In genomic region chr16:85132182-85132581, GRCm38 (mm10) we compare ENCODE assay signal across 20 mouse cellular contexts. TPM values are rescaled to one million over a fixed set of nuclear protein-coding genes. Genes with fewer than 3 reads are reported as not detected.
DNase-seq lines count a peak whose midpoint lies in the region; ATAC-seq and TF ChIP-seq lines count a peak whose summit lies in the region.
"Had no signal": no experiment of that assay in that cellular context is flagged by ENCODE, and none has a peak within 500 bp of the region (broad histone marks: within the 10 kb centered on the region; RNA-seq: fewer than 3 reads in every experiment).

No protein-coding gene starts in this region.

- no peak for TF ChIP-seq CTCF in cortical plate, adult 2 months (IDR thresholded peaks at IDR 0.05; ENCODE audit: extremely low read depth, insufficient read depth, low read length)

- H3K36me3 ChIP-seq in heart, embryonic 13.5 days = peaks cover 12% of the 10 kb centered on the region; the same call in 1 of the 2 replicates
- H3K36me3 ChIP-seq in intestine, embryonic 14.5 days (ENCODE audit: control insufficient read depth, insufficient read depth, low read length) = no peaks in the 10 kb centered on the region
- H3K36me3 ChIP-seq: embryonic facial prominence, embryonic 15.5 days; midbrain, embryonic 12.5 days; neural tube, embryonic 12.5 days had no signal

- H3K27ac ChIP-seq in heart, embryonic 13.5 days (replicated peaks) = peak overlapping the region; percentile 90
- 0 out of 2 replicates have a peak overlapping the region, but pooled peaks have one; percentile 33 for H3K27ac ChIP-seq in cortical plate, adult 2 months (ENCODE audit: insufficient read depth, low read length)
- H3K27ac ChIP-seq in intestine, embryonic 14.5 days (ENCODE audit: low read depth) = peak overlapping the region; percentile 86; the same call in 1 of the 2 replicates
- H3K27ac ChIP-seq: hindbrain, embryonic 10.5 days; limb, embryonic 13.5 days; midbrain, embryonic 12.5 days; neural tube, embryonic 12.5 days had no signal

- no peak overlapping the region for H3K9ac ChIP-seq in heart, embryonic 13.5 days
- H3K9ac ChIP-seq in intestine, embryonic 14.5 days (ENCODE audit: low read length) = no peak overlapping the region
- H3K9ac ChIP-seq: embryonic facial prominence, embryonic 15.5 days; limb, embryonic 13.5 days; midbrain, embryonic 12.5 days; neural tube, embryonic 12.5 days had no signal

- no peak overlapping the region for H3K4me3 ChIP-seq in heart, embryonic 13.5 days
- no peak overlapping the region for H3K4me3 ChIP-seq in cortical plate, adult 2 months (ENCODE audit: insufficient read depth, low read length)
- H3K4me3 ChIP-seq in intestine, embryonic 14.5 days (ENCODE audit: low read depth, low read length) = no peak overlapping the region
- H3K4me3 ChIP-seq: embryonic facial prominence, embryonic 15.5 days; hindbrain, embryonic 10.5 days; limb, embryonic 13.5 days; midbrain, embryonic 12.5 days; neural tube, embryonic 12.5 days had no signal

- no peak for ATAC-seq in heart, embryonic 13.5 days (ENCODE audit: extremely low read depth, insufficient number of reproducible peaks, low FRiP score, low TSS enrichment)
- ATAC-seq in intestine, embryonic 14.5 days (replicated peaks; ENCODE audit: low FRiP score, low TSS enrichment, low read depth) = no peak
- peak; percentile 75 for ATAC-seq in megakaryocyte progenitor cell, adult 5-6 weeks (replicated peaks; ENCODE audit: poor library complexity)
- ATAC-seq: CD4-positive, CD25-positive, alpha-beta regulatory T cell, adult 4 months; forebrain, embryonic 16.5 days; Patski had no signal

- intact Hi-C loops in heart, postnatal 14 days (cut with DNase I) = loop anchor here (5.0 kb wide), 1 partner anchor 40 kb away; the partner anchor contains the start of gene App

- 74% methylated on average over 5 of the region's 5 CpGs for WGBS in heart, embryonic 13.5 days
- 61% methylated on average over 5 of the region's 5 CpGs for WGBS in intestine, embryonic 14.5 days

- no peaks in the 10 kb centered on the region for H3K9me3 ChIP-seq in heart, embryonic 13.5 days
- H3K9me3 ChIP-seq in intestine, embryonic 14.5 days (ENCODE audit: control insufficient read depth, low read length) = no peaks in the 10 kb centered on the region
- H3K9me3 ChIP-seq: embryonic facial prominence, embryonic 15.5 days; hindbrain, embryonic 10.5 days; limb, embryonic 13.5 days; midbrain, embryonic 12.5 days; neural tube, embryonic 12.5 days had no signal

- H3K4me1 ChIP-seq in heart, embryonic 13.5 days = peaks cover 88% of the 10 kb centered on the region
- H3K4me1 ChIP-seq in cortical plate, adult 2 months (ENCODE audit: control insufficient read depth, insufficient read depth, low read length) = peaks cover 13% of the 10 kb centered on the region
- H3K4me1 ChIP-seq in intestine, embryonic 14.5 days (replicated peaks; ENCODE audit: control insufficient read depth, insufficient read depth, low read length) = peaks cover 32% of the 10 kb centered on the region

- DNase-seq in heart, postnatal 14 days = no peak
- peak; percentile 46 for DNase-seq in intestine, embryonic 14.5 days (ENCODE audit: low spot score)
- DNase-seq in layer of hippocampus, postnatal 25 days (ENCODE audit: extremely low spot score in 1 of 2, low spot score in 1 of 2) = no peak
- DNase-seq in gastrocnemius, postnatal 10 days = no peak
- DNase-seq: cerebellum, postnatal 14 days; kidney, adult 9 months; layer of hippocampus, adult 9-11 months; right cerebral cortex, adult 18-20 months; thymus, postnatal 4 days had no signal

- H3K27me3 ChIP-seq in heart, embryonic 13.5 days (replicated peaks) = no peaks in the 10 kb centered on the region
- no peaks in the 10 kb centered on the region for H3K27me3 ChIP-seq in intestine, embryonic 14.5 days (replicated peaks; ENCODE audit: control insufficient read depth, insufficient read depth, low read length)
- H3K27me3 ChIP-seq: embryonic facial prominence, embryonic 15.5 days; limb, embryonic 13.5 days; midbrain, embryonic 12.5 days; neural tube, embryonic 12.5 days; Patski had no signal

- no peak for TF ChIP-seq POLR2A in cortical plate, adult 2 months (IDR thresholded peaks at IDR 0.05; ENCODE audit: extremely low read depth, insufficient read depth, low read length)

- peak overlapping the region; percentile 64 for H3K4me2 ChIP-seq in heart, embryonic 13.5 days
- no peak overlapping the region for H3K4me2 ChIP-seq in intestine, embryonic 14.5 days (ENCODE audit: low read length)
- H3K4me2 ChIP-seq: embryonic facial prominence, embryonic 15.5 days; limb, embryonic 13.5 days; midbrain, embryonic 12.5 days; neural tube, embryonic 12.5 days had no signal

RNA-seq across cellular contexts. Expression of gene App, which starts 41.4 kb away (rescaled TPM):
- 165 and 166 TPM in 2 replicates for polyA plus RNA-seq in heart, embryonic 13.5 days (2015; fragmentation: Nextera tagmentation; extraction: Ambion mirVana)
- total RNA-seq in heart, postnatal 14 days (2021) = 100 to 1,000 TPM; 184 to 199 TPM
- 1,072 and 1,099 TPM in 2 replicates for polyA plus RNA-seq in cortical plate, adult 2 months (2012; rRNA removed)
- 123 and 132 TPM in 2 replicates for polyA plus RNA-seq in intestine, embryonic 14.5 days (2014; fragmentation: Nextera tagmentation; extraction: Ambion mirVana)
- total RNA-seq in megakaryocyte progenitor cell, adult 5-6 weeks (2015) = 109 and 111 TPM in 2 replicates
- 114 and 137 TPM in 2 replicates for total RNA-seq in megakaryocyte progenitor cell, adult 5-6 weeks (2017)
- 1,000 to 10,000 TPM; 1,211 to 1,267 TPM for total RNA-seq in layer of hippocampus, postnatal 25 days (2021)
- total RNA-seq in gastrocnemius, postnatal 10 days (2021) = 100 to 1,000 TPM; 188 to 221 TPM

Comparison
In these comparisons a context has a peak if more than half of its experiments do, and no peak if none do; other contexts are left out.
1. H3K27ac ChIP-seq: peak in every context shown above with its lines; median percentile 90 in heart, embryonic 13.5 days; 86 in intestine, embryonic 14.5 days; 33 in cortical plate, adult 2 months.
2. RNA of gene App, which starts 41.4 kb away (total RNA-seq): 1,211 to 1,267 TPM in layer of hippocampus, postnatal 25 days; 188 to 221 TPM in gastrocnemius, postnatal 10 days, 184 to 199 TPM in heart, postnatal 14 days and 109 to 137 TPM in megakaryocyte progenitor cell, adult 5-6 weeks; every median in the first group is over 4 times any median in the second.